Mouse (Mus musculus) liver, embryonic 11.5 days (tissue): ENCODE measurements around the gene Mfn2. TPM values are rescaled to one million over a fixed set of nuclear protein-coding genes. Genes with fewer than 3 reads are reported as not detected.

ENCODE experiments used
- ATAC-seq: fragments of 200-750 bp; cut with Nextera tagmentation; replicated peaks from 2 replicates; pipeline ENCODE4 v1.8.0; 2017; ENCODE audit warnings: moderate number of reproducible peaks, mild to moderate bottlenecking, moderate TSS enrichment, moderate library complexity; ENCODE audit not compliant: low FRiP score
- DNase-seq: peaks from one replicate; pipeline ENCODE4 v3.0.0-alpha.2; 2017; ENCODE audit warnings: low spot score
- H3K27ac ChIP-seq: fragments of 300-500 bp; sonication (generic); 2 replicates; pipeline ENCODE4 v1.5.1; 2014; ENCODE audit warnings: mild to moderate bottlenecking, low read depth, low read length, control low read depth
- H3K27me3 ChIP-seq: fragments of 300-500 bp; sonication (generic); replicated peaks from 2 replicates; pipeline ENCODE4 v1.6.1; 2014; ENCODE audit warnings: low read length, mixed read lengths; ENCODE audit not compliant: control insufficient read depth, insufficient read depth
- H3K36me3 ChIP-seq: fragments of 300-500 bp; sonication (generic); 2 replicates; pipeline ENCODE4 v1.6.1; 2014; ENCODE audit warnings: mild to moderate bottlenecking, low read length, moderate library complexity, mixed read lengths; ENCODE audit not compliant: control insufficient read depth, insufficient read depth
- H3K4me1 ChIP-seq: fragments of 300-500 bp; sonication (generic); replicated peaks from 2 replicates; pipeline ENCODE4 v1.6.1; 2014; ENCODE audit warnings: low read length, mixed read lengths; ENCODE audit not compliant: control insufficient read depth, insufficient read depth
- H3K4me2 ChIP-seq: fragments of 300-500 bp; sonication (generic); 2 replicates; pipeline ENCODE4 v1.6.1; 2014; ENCODE audit warnings: mild to moderate bottlenecking, control low read depth, moderate library complexity
- H3K4me3 ChIP-seq: fragments of 300-500 bp; sonication (generic); 2 replicates; pipeline ENCODE4 v1.5.1; 2014; ENCODE audit warnings: low read depth, low read length, control low read depth
- H3K9ac ChIP-seq: fragments of 300-500 bp; sonication (generic); 2 replicates; pipeline ENCODE4 v1.6.1; 2014; ENCODE audit warnings: low read depth, low read length, control low read depth
- H3K9me3 ChIP-seq: fragments of 300-500 bp; sonication (generic); 2 replicates; pipeline ENCODE4 v1.6.1; 2016; ENCODE audit warnings: low read length, inconsistent platforms, mixed read lengths; ENCODE audit not compliant: control insufficient read depth
- WGBS: fragments of 180-500 bp; shearing (Covaris S2); extraction: QIAGEN DNeasy Blood & Tissue Kit; methylation state at CpG from one replicate; pipeline ENCODE4 v1.1.7; 2014; 5-methylcytosine and 5-hydroxymethylcytosine counted together
- polyA plus RNA-seq: library from polyadenylated mRNA; unstranded; fragments of >200 nt; fragmentation: Nextera tagmentation; extraction: Ambion mirVana; gene quantifications from 2 replicates; pipeline ENCODE4 v1.2.1, GENCODE M21; 2014

Mfn2 gene
- polyA plus RNA-seq, 1 experiment from 2014 or later, result 36.0 TPM

- peaks cover 14% of the 10 kb centered on the region; the same call in 1 of the 2 replicates for H3K4me1 ChIP-seq
- H3K9me3 ChIP-seq, result no peaks in the 10 kb centered on the region
- DNase-seq (no peak), ATAC-seq (peak; percentile 3; the same call in 1 of the 2 replicates)
- H3K4me2 ChIP-seq, result peak overlapping the region; percentile 80
- peak overlapping the region; percentile 89 for H3K4me3 ChIP-seq
- no peak overlapping the region for H3K27ac ChIP-seq
- 0 out of 2 replicates have a peak, but pooled peaks cover 10% of the 10 kb centered on the region for H3K36me3 ChIP-seq
- WGBS, result 4% methylated on average over 8 of the region's 8 CpGs
- H3K27me3 ChIP-seq, result no peaks in the 10 kb centered on the region
- peak overlapping the region; percentile 80; the same call in 1 of the 2 replicates for H3K9ac ChIP-seq
These were observed 671 bp upstream of the Mfn2 start for GRCm38 (mm10) chr4:147905090-147905659.

GRCm38 (mm10) chr4:147903601-147904000 lies 903 bp downstream of the Mfn2 start:
- 69% methylated on average over 3 of the region's 3 CpGs for WGBS
- DNase-seq (no peak), ATAC-seq (no peak)
- Histone ChIP-seq H3K36me3 (peaks cover 17% of the 10 kb centered on the region; the same call in 1 of the 2 replicates), H3K9me3 (no peaks in the 10 kb centered on the region), H3K4me3 (peak overlapping the region; percentile 89), H3K27me3 (no peaks in the 10 kb centered on the region), H3K9ac (peak overlapping the region; percentile 80), H3K4me2 (peak overlapping the region; percentile 80), H3K4me1 (peaks cover 14% of the 10 kb centered on the region; the same call in 1 of the 2 replicates), H3K27ac (no peak overlapping the region)

- Histone ChIP-seq H3K36me3 (peaks cover 21% of the 10 kb centered on the region; the same call in 1 of the 2 replicates), H3K9me3 (no peaks in the 10 kb centered on the region), H3K27ac (no peak overlapping the region), H3K4me1 (peaks cover 14% of the 10 kb centered on the region; the same call in 1 of the 2 replicates), H3K9ac (peak overlapping the region; percentile 80), H3K4me2 (peak overlapping the region; percentile 80), H3K4me3 (no peak overlapping the region), H3K27me3 (no peaks in the 10 kb centered on the region)
- DNase-seq (no peak), ATAC-seq (no peak)
- 90% methylated on average over 12 of the region's 12 CpGs for WGBS
These were observed 1.5 kb downstream of the Mfn2 start for GRCm38 (mm10) chr4:147902906-147903500.

- Histone ChIP-seq H3K4me2 (no peak overlapping the region), H3K9me3 (no peaks in the 10 kb centered on the region), H3K4me3 (no peak overlapping the region), H3K27ac (no peak overlapping the region), H3K4me1 (peaks cover 14% of the 10 kb centered on the region; the same call in 1 of the 2 replicates), H3K27me3 (no peaks in the 10 kb centered on the region), H3K36me3 (peaks cover 37% of the 10 kb centered on the region; the same call in 1 of the 2 replicates), H3K9ac (no peak overlapping the region)
- ATAC-seq (no peak), DNase-seq (no peak)
- WGBS, result 86% methylated on average over 7 of the region's 7 CpGs
These were observed 4.1 kb downstream of the Mfn2 start for GRCm38 (mm10) chr4:147900452-147900851.

- no peak overlapping the region for H3K27ac ChIP-seq
- peaks cover 5% of the 10 kb centered on the region; the same call in 1 of the 2 replicates for H3K4me1 ChIP-seq
- H3K4me3 ChIP-seq, result no peak overlapping the region
- ATAC-seq, result no peak
- no peak overlapping the region for H3K4me2 ChIP-seq
- H3K27me3 ChIP-seq, result no peaks in the 10 kb centered on the region
- peaks cover 36% of the 10 kb centered on the region; the same call in 1 of the 2 replicates for H3K36me3 ChIP-seq
- no peaks in the 10 kb centered on the region for H3K9me3 ChIP-seq
- WGBS, result 83% methylated on average over 3 of the region's 3 CpGs
- no peak for DNase-seq
- no peak overlapping the region for H3K9ac ChIP-seq
These were observed 7.2 kb downstream of the Mfn2 start for GRCm38 (mm10) chr4:147897348-147897747.

GRCm38 (mm10) chr4:147896411-147896810 lies 8.1 kb downstream of the Mfn2 start:
- Histone ChIP-seq H3K27me3 (no peaks in the 10 kb centered on the region), H3K9me3 (no peaks in the 10 kb centered on the region), H3K27ac (no peak overlapping the region), H3K4me3 (no peak overlapping the region), H3K4me2 (no peak overlapping the region), H3K4me1 (peaks cover 5% of the 10 kb centered on the region; the same call in 1 of the 2 replicates), H3K36me3 (peaks cover 36% of the 10 kb centered on the region; the same call in 1 of the 2 replicates), H3K9ac (no peak overlapping the region)
- WGBS, result 77% methylated on average over 1 of the region's 1 CpGs
- no peak for DNase-seq
- ATAC-seq, result no peak

- ATAC-seq (no peak), DNase-seq (no peak)
- Histone ChIP-seq H3K4me3 (no peak overlapping the region), H3K4me1 (peaks cover 3% of the 10 kb centered on the region; the same call in 1 of the 2 replicates), H3K36me3 (peaks cover 35% of the 10 kb centered on the region; the same call in 1 of the 2 replicates), H3K27me3 (no peaks in the 10 kb centered on the region), H3K4me2 (no peak overlapping the region), H3K27ac (no peak overlapping the region), H3K9ac (no peak overlapping the region), H3K9me3 (no peaks in the 10 kb centered on the region)
- 83% methylated on average over 4 of the region's 4 CpGs for WGBS
These were observed 8.6 kb downstream of the Mfn2 start for GRCm38 (mm10) chr4:147895815-147896330.

GRCm38 (mm10) chr4:147890341-147890740 lies 14.2 kb downstream of the Mfn2 start:
- Histone ChIP-seq H3K9ac (no peak overlapping the region), H3K27me3 (no peaks in the 10 kb centered on the region), H3K4me2 (no peak overlapping the region), H3K4me1 (no peaks in the 10 kb centered on the region), H3K4me3 (no peak overlapping the region), H3K36me3 (peaks cover 45% of the 10 kb centered on the region), H3K9me3 (no peaks in the 10 kb centered on the region), H3K27ac (no peak overlapping the region)
- no peak for ATAC-seq
- WGBS, result 85% methylated on average over 6 of the region's 6 CpGs
- no peak for DNase-seq
